Mouse (Mus musculus) splenic B cell, adult 2 months (primary cell): ENCODE data around the gene Cox20.

Experiments used
- DNase-seq: peaks from one replicate; pipeline ENCODE4 v3.0.0-alpha.2; 2011; ENCODE audit warnings: low read depth, low spot score
- H3K27me3 ChIP-seq: 2 replicates; pipeline ENCODE4 v1.6.1; 2012; ENCODE audit warnings: mild to moderate bottlenecking, low read length, moderate library complexity, mixed read lengths; ENCODE audit not compliant: control insufficient read depth, poor library complexity, insufficient read depth, severe bottlenecking
- H3K36me3 ChIP-seq: 2 replicates; pipeline ENCODE4 v1.6.1; 2012; ENCODE audit warnings: mild to moderate bottlenecking, low read length, moderate library complexity, mixed read lengths; ENCODE audit not compliant: control insufficient read depth, poor library complexity, insufficient read depth, severe bottlenecking

The Cox20 gene

GRCm38 (mm10) chr1:178313039-178313597, 5.8 kb upstream of the Cox20 start:
- no peaks in the 10 kb centered on the region for H3K36me3 ChIP-seq
- no peaks in the 10 kb centered on the region for H3K27me3 ChIP-seq
- DNase-seq, result no peak

- Histone ChIP-seq H3K36me3 (no peaks in the 10 kb centered on the region), H3K27me3 (no peaks in the 10 kb centered on the region)
- no peak for DNase-seq
Observed at GRCm38 (mm10) chr1:178314236-178314635, 4.7 kb upstream of the Cox20 start.

- H3K27me3 ChIP-seq, result no peaks in the 10 kb centered on the region; the same call in 1 of the 2 replicates
- H3K36me3 ChIP-seq, result peaks cover 7% of the 10 kb centered on the region; the same call in 1 of the 2 replicates
- DNase-seq, result no peak
Observed at GRCm38 (mm10) chr1:178317275-178318001, 1.5 kb upstream of the Cox20 start.

- H3K36me3 ChIP-seq, result peaks cover 10% of the 10 kb centered on the region; the same call in 1 of the 2 replicates
- no peak for DNase-seq
- H3K27me3 ChIP-seq, result no peaks in the 10 kb centered on the region; the same call in 1 of the 2 replicates
Observed at GRCm38 (mm10) chr1:178318002-178318388, 935 bp upstream of the Cox20 start.

- DNase-seq, result no peak
- Histone ChIP-seq H3K36me3 (peaks cover 12% of the 10 kb centered on the region; the same call in 1 of the 2 replicates), H3K27me3 (no peaks in the 10 kb centered on the region; the same call in 1 of the 2 replicates)
Observed at GRCm38 (mm10) chr1:178319295-178320037, 536 bp downstream of the Cox20 start.

GRCm38 (mm10) chr1:178320038-178320722, 1.2 kb downstream of the Cox20 start:
- H3K27me3 ChIP-seq, result no peaks in the 10 kb centered on the region; the same call in 1 of the 2 replicates
- DNase-seq, result no peak

GRCm38 (mm10) chr1:178320723-178321590, 2.0 kb downstream of the Cox20 start:
- peak; percentile 24 for DNase-seq

More at GRCm38 (mm10) chr1:178320038-178320722, 1.2 kb downstream of the Cox20 start:
- H3K36me3 ChIP-seq, result peaks cover 13% of the 10 kb centered on the region; the same call in 1 of the 2 replicates

GRCm38 (mm10) chr1:178321730-178322357, 2.9 kb downstream of the Cox20 start:
- DNase-seq, result no peak
- H3K36me3 ChIP-seq, result peaks cover 13% of the 10 kb centered on the region; the same call in 1 of the 2 replicates
- H3K27me3 ChIP-seq, result no peaks in the 10 kb centered on the region; the same call in 1 of the 2 replicates

More at GRCm38 (mm10) chr1:178320723-178321590, 2.0 kb downstream of the Cox20 start:
- no peaks in the 10 kb centered on the region; the same call in 1 of the 2 replicates for H3K27me3 ChIP-seq
- H3K36me3 ChIP-seq, result peaks cover 13% of the 10 kb centered on the region; the same call in 1 of the 2 replicates

- DNase-seq, result no peak
- peaks cover 17% of the 10 kb centered on the region; the same call in 1 of the 2 replicates for H3K36me3 ChIP-seq
Observed at GRCm38 (mm10) chr1:178323235-178323634, 4.3 kb downstream of the Cox20 start.

GRCm38 (mm10) chr1:178324568-178324967, 5.6 kb downstream of the Cox20 start:
- Histone ChIP-seq H3K36me3 (peaks cover 19% of the 10 kb centered on the region; the same call in 1 of the 2 replicates), H3K27me3 (no peaks in the 10 kb centered on the region; the same call in 1 of the 2 replicates)
- no peak for DNase-seq

More at GRCm38 (mm10) chr1:178323235-178323634, 4.3 kb downstream of the Cox20 start:
- no peaks in the 10 kb centered on the region; the same call in 1 of the 2 replicates for H3K27me3 ChIP-seq

- H3K36me3 ChIP-seq, result peaks cover 26% of the 10 kb centered on the region; the same call in 1 of the 2 replicates
- no peaks in the 10 kb centered on the region for H3K27me3 ChIP-seq
- DNase-seq, result no peak
Observed at GRCm38 (mm10) chr1:178326357-178326756, 7.4 kb downstream of the Cox20 start.

- no peaks in the 10 kb centered on the region for H3K27me3 ChIP-seq
- peaks cover 27% of the 10 kb centered on the region; the same call in 1 of the 2 replicates for H3K36me3 ChIP-seq
- DNase-seq, result no peak
Observed at GRCm38 (mm10) chr1:178326950-178327349, 8.0 kb downstream of the Cox20 start.

GRCm38 (mm10) chr1:178329017-178329416, 10.1 kb downstream of the Cox20 start:
- H3K36me3 ChIP-seq, result peaks cover 33% of the 10 kb centered on the region; the same call in 1 of the 2 replicates
- DNase-seq, result no peak
- H3K27me3 ChIP-seq, result no peaks in the 10 kb centered on the region
